Comparison of ENCODE assay signal across 9 mouse cellular contexts in genomic region chr8:12948574-12948961, GRCm38 (mm10).
DNase-seq lines count a peak whose midpoint lies in the region; ATAC-seq lines count a peak whose summit lies in the region.
"Had no signal": no experiment of that assay in that cellular context is flagged by ENCODE, and none has a peak within 500 bp of the region (broad histone marks: within the 10 kb centered on the region; RNA-seq: fewer than 3 reads in every experiment).

No protein-coding gene starts in this region.

- ATAC-seq in lung, embryonic 16.5 days (ENCODE audit: low read depth) = no peak
- ATAC-seq in limb, embryonic 11.5 days (ENCODE audit: insufficient number of reproducible peaks, low FRiP score, low TSS enrichment, low read depth) = no peak
- no peak for ATAC-seq in granulocyte monocyte progenitor cell, adult 5-6 weeks (replicated peaks; ENCODE audit: poor library complexity, severe bottlenecking)

- no peaks in the 10 kb centered on the region for H3K36me3 ChIP-seq in lung, embryonic 16.5 days (ENCODE audit: control insufficient read depth, insufficient read depth, low read length)
- H3K36me3 ChIP-seq in limb, embryonic 11.5 days (ENCODE audit: control insufficient read depth, insufficient read depth, low read length) = no peaks in the 10 kb centered on the region; the same call in 1 of the 2 replicates

- H3K9ac ChIP-seq in lung, embryonic 16.5 days (ENCODE audit: low read length) = peak overlapping the region; percentile 28; the same call in 1 of the 2 replicates
- peak overlapping the region; percentile 78 for H3K9ac ChIP-seq in limb, embryonic 11.5 days (ENCODE audit: low read length)

- no peak overlapping the region for H3K27ac ChIP-seq in lung, embryonic 16.5 days (ENCODE audit: low read length)
- H3K27ac ChIP-seq in limb, embryonic 11.5 days (replicated peaks; ENCODE audit: low read depth, low read length) = no peak overlapping the region

- no peaks in the 10 kb centered on the region for H3K27me3 ChIP-seq in lung, embryonic 16.5 days (ENCODE audit: control insufficient read depth, insufficient read depth, low read depth, low read length)
- H3K27me3 ChIP-seq in limb, embryonic 11.5 days (ENCODE audit: control insufficient read depth, insufficient read depth, low read length) = no peaks in the 10 kb centered on the region

- H3K9me3 ChIP-seq in lung, embryonic 16.5 days (ENCODE audit: control insufficient read depth, low read length) = no peaks in the 10 kb centered on the region
- no peaks in the 10 kb centered on the region for H3K9me3 ChIP-seq in limb, embryonic 11.5 days (ENCODE audit: control insufficient read depth, low read length)

- H3K4me2 ChIP-seq in lung, embryonic 16.5 days (ENCODE audit: low read depth, low read length) = peak overlapping the region; percentile 47; the same call in 1 of the 2 replicates
- peak overlapping the region; percentile 71 for H3K4me2 ChIP-seq in limb, embryonic 11.5 days (ENCODE audit: low read depth, severe bottlenecking)

- 31% methylated on average over 3 of the region's 3 CpGs for WGBS in lung, embryonic 16.5 days
- 48% methylated on average over 3 of the region's 3 CpGs for WGBS in limb, embryonic 11.5 days

- peak; percentile 54 for DNase-seq in embryo, embryonic 11 days
- no peak for DNase-seq in embryo, embryonic 10 days (ENCODE audit: low spot score)
- no peak for DNase-seq in lung, adult 18-20 months
- no peak for DNase-seq in limb, embryonic 11.5 days (ENCODE audit: low spot score)
- no peak for DNase-seq in testis, postnatal 10 days (ENCODE audit: low spot score)
- no peak for DNase-seq in urinary bladder, postnatal 10 days (ENCODE audit: low spot score)
- DNase-seq: B cell, adult 2 months had no signal

- no peak overlapping the region for H3K4me3 ChIP-seq in lung, embryonic 16.5 days (ENCODE audit: low read length)
- peak overlapping the region; percentile 47 for H3K4me3 ChIP-seq in limb, embryonic 11.5 days (ENCODE audit: low read depth, low read length)

- peaks cover 18% of the 10 kb centered on the region for H3K4me1 ChIP-seq in lung, embryonic 16.5 days (replicated peaks; ENCODE audit: control insufficient read depth, insufficient read depth, low read length)
- peaks cover 7% of the 10 kb centered on the region; the same call in 1 of the 2 replicates for H3K4me1 ChIP-seq in limb, embryonic 11.5 days (ENCODE audit: control insufficient read depth, insufficient read depth, low read length)
